8 mouse cellular contexts compared by ENCODE assay signal in genomic region chr5:53999831-54000230, GRCm38 (mm10). TPM values are rescaled to one million over a fixed set of nuclear protein-coding genes. Genes with fewer than 3 reads are reported as not detected.
A peak's percentile ranks its signal among the peaks of the same experiment; 100 is the strongest.
DNase-seq lines count a peak whose midpoint lies in the region; ATAC-seq and TF ChIP-seq lines count a peak whose summit lies in the region.

No protein-coding gene starts in this region.

- no peaks in the 10 kb centered on the region for H3K27me3 ChIP-seq in spleen, adult 2 months (ENCODE audit: control insufficient read depth, insufficient read depth, low read length)
- H3K27me3 ChIP-seq in forebrain, embryonic 11.5 days (ENCODE audit: control insufficient read depth, insufficient read depth, low read length): no peaks in the 10 kb centered on the region
- H3K27me3 ChIP-seq in limb, embryonic 12.5 days: 0 out of 2 replicates have a peak, but pooled peaks cover 5% of the 10 kb centered on the region
- no peaks in the 10 kb centered on the region for H3K27me3 ChIP-seq in neural tube, embryonic 13.5 days

- H3K4me2 ChIP-seq in forebrain, embryonic 11.5 days (ENCODE audit: low read depth, low read length, severe bottlenecking): peak overlapping the region; percentile 84
- peak overlapping the region; percentile 87 for H3K4me2 ChIP-seq in limb, embryonic 12.5 days
- H3K4me2 ChIP-seq in neural tube, embryonic 13.5 days: peak overlapping the region; percentile 70

- H3K4me1 ChIP-seq in spleen, adult 2 months (ENCODE audit: control insufficient read depth, insufficient read depth, insufficient read length): no peaks in the 10 kb centered on the region; the same call in 1 of the 2 replicates
- peaks cover 12% of the 10 kb centered on the region for H3K4me1 ChIP-seq in forebrain, embryonic 11.5 days (replicated peaks; ENCODE audit: control insufficient read depth, insufficient read depth, low read length)
- H3K4me1 ChIP-seq in limb, embryonic 12.5 days (replicated peaks): peaks cover 27% of the 10 kb centered on the region
- peaks cover 29% of the 10 kb centered on the region for H3K4me1 ChIP-seq in neural tube, embryonic 13.5 days (replicated peaks)

- no peaks in the 10 kb centered on the region for H3K9me3 ChIP-seq in forebrain, embryonic 11.5 days (ENCODE audit: control insufficient read depth, low read length)
- H3K9me3 ChIP-seq in limb, embryonic 12.5 days: no peaks in the 10 kb centered on the region
- H3K9me3 ChIP-seq in neural tube, embryonic 13.5 days: no peaks in the 10 kb centered on the region

- H3K4me3 ChIP-seq in spleen, adult 2 months (ENCODE audit: extremely low read depth, insufficient read depth, insufficient read length): peak overlapping the region; percentile 89
- H3K4me3 ChIP-seq in forebrain, embryonic 11.5 days (ENCODE audit: low read depth, low read length): peak overlapping the region; percentile 86
- peak overlapping the region; percentile 88 for H3K4me3 ChIP-seq in limb, embryonic 12.5 days (replicated peaks)
- H3K4me3 ChIP-seq in neural tube, embryonic 13.5 days: peak overlapping the region; percentile 89

- intact Hi-C loops in gastrocnemius, postnatal 36 days (cut with DNase I): loop anchor here (5.0 kb wide), 4 partner anchors 68 to 128 kb away; no protein-coding TSS in a partner anchor

- no peaks in the 10 kb centered on the region for H3K36me3 ChIP-seq in spleen, adult 2 months (ENCODE audit: control insufficient read depth, insufficient read depth, low read length)
- H3K36me3 ChIP-seq in forebrain, embryonic 11.5 days (ENCODE audit: control insufficient read depth, insufficient read depth, low read length): no peaks in the 10 kb centered on the region
- no peaks in the 10 kb centered on the region for H3K36me3 ChIP-seq in limb, embryonic 12.5 days
- no peaks in the 10 kb centered on the region for H3K36me3 ChIP-seq in neural tube, embryonic 13.5 days

- TF ChIP-seq POLR2A in spleen, adult 2 months (IDR thresholded peaks at IDR 0.05; ENCODE audit: low read depth, low read length): no peak

- no peak overlapping the region for H3K27ac ChIP-seq in spleen, adult 2 months (ENCODE audit: insufficient read depth, low read length)
- H3K27ac ChIP-seq in forebrain, embryonic 11.5 days (ENCODE audit: low read depth, low read length): no peak overlapping the region
- 0 out of 2 replicates have a peak overlapping the region, but pooled peaks have one; percentile 9 for H3K27ac ChIP-seq in limb, embryonic 12.5 days
- peak overlapping the region; percentile 96; the same call in 1 of the 2 replicates for H3K27ac ChIP-seq in neural tube, embryonic 13.5 days (replicated peaks)

- peak in 1 of 2 experiments; percentile 9 for DNase-seq in spleen, adult 2 months (ENCODE audit: low read depth in 1 of 2, low spot score in 2 of 2)
- no peak for DNase-seq in spleen, postnatal 36 days (ENCODE audit: low spot score in 2 of 2)
- no peak for DNase-seq in forebrain, embryonic 11.5 days (ENCODE audit: low spot score)
- no peak for DNase-seq in frontal cortex, adult 2 months (ENCODE audit: extremely low spot score in 1 of 2, low spot score in 1 of 2)
- no peak for DNase-seq in gastrocnemius, postnatal 36 days

- no peak for ATAC-seq in forebrain, embryonic 11.5 days (replicated peaks; ENCODE audit: low FRiP score)
- ATAC-seq in limb, embryonic 12.5 days (ENCODE audit: insufficient number of reproducible peaks, insufficient read depth, low FRiP score, low TSS enrichment, low read depth): no peak
- ATAC-seq in neural tube, embryonic 13.5 days (ENCODE audit: low read depth): no peak
- ATAC-seq in megakaryocyte progenitor cell, adult 5-6 weeks (replicated peaks; ENCODE audit: poor library complexity): no peak

- H3K9ac ChIP-seq in forebrain, embryonic 11.5 days (ENCODE audit: low read length): peak overlapping the region; percentile 74
- H3K9ac ChIP-seq in limb, embryonic 12.5 days (replicated peaks): no peak overlapping the region; the same call in 1 of the 2 replicates
- H3K9ac ChIP-seq in neural tube, embryonic 13.5 days: peak overlapping the region; percentile 91

- TF ChIP-seq CTCF in spleen, adult 2 months (IDR thresholded peaks at IDR 0.05; ENCODE audit: extremely low read depth, insufficient read depth, insufficient read length, insufficient replicate concordance): no peak

- WGBS in spleen, adult 2 months: 2% methylated on average over 2 of the region's 2 CpGs
- 3% methylated on average over 2 of the region's 2 CpGs for WGBS in forebrain, embryonic 11.5 days
- WGBS in limb, embryonic 12.5 days: 0% methylated on average over 2 of the region's 2 CpGs
- WGBS in neural tube, embryonic 13.5 days: 0% methylated on average over 2 of the region's 2 CpGs

RNA-seq across cellular contexts. Expression of gene Stim2, which starts 1.5 kb away (rescaled TPM):
- polyA plus RNA-seq in spleen, adult 2 months (2012; rRNA removed): 12.6 and 15.5 TPM in 2 replicates
- 21.1 and 25.4 TPM in 2 replicates for polyA plus RNA-seq in forebrain, embryonic 11.5 days (2014; fragmentation: Nextera tagmentation; extraction: Ambion mirVana)
- 16.8 and 19.1 TPM in 2 replicates for polyA plus RNA-seq in limb, embryonic 12.5 days (2016; fragmentation: Nextera tagmentation; extraction: Ambion mirVana)
- polyA plus RNA-seq in neural tube, embryonic 13.5 days (2015; fragmentation: Nextera tagmentation; extraction: Ambion mirVana): 29.4 and 29.6 TPM in 2 replicates
- total RNA-seq in megakaryocyte progenitor cell, adult 5-6 weeks (2015): 19.6 and 20.6 TPM in 2 replicates
- 20.2 and 21.7 TPM in 2 replicates for total RNA-seq in megakaryocyte progenitor cell, adult 5-6 weeks (2017)
- polyA plus RNA-seq in frontal cortex, adult 2 months (2012; rRNA removed): 28.3 and 28.8 TPM in 2 replicates
- total RNA-seq in gastrocnemius, postnatal 36 days (2021): 10 to 100 TPM; 35.7 to 49.3 TPM

Comparison
In these comparisons a context has a peak if more than half of its experiments do, and no peak if none do; other contexts are left out.
1. H3K27ac ChIP-seq: peak in limb, embryonic 12.5 days (single experiment) and neural tube, embryonic 13.5 days (single experiment); none in spleen, adult 2 months (single experiment) and forebrain, embryonic 11.5 days (single experiment).
2. Peak in every context shown above with its lines, with median percentiles within 50 percentile points of each other: H3K4me3 ChIP-seq and H3K4me2 ChIP-seq.